Mouse (Mus musculus): ENCODE measurements around the gene Ncoa7.
"Not testable (repeated sequence)": the region's sequence is repeated elsewhere in the genome, so short reads cannot be mapped to it uniquely, and the experiment has no call there.

The Ncoa7 gene

DNA sequence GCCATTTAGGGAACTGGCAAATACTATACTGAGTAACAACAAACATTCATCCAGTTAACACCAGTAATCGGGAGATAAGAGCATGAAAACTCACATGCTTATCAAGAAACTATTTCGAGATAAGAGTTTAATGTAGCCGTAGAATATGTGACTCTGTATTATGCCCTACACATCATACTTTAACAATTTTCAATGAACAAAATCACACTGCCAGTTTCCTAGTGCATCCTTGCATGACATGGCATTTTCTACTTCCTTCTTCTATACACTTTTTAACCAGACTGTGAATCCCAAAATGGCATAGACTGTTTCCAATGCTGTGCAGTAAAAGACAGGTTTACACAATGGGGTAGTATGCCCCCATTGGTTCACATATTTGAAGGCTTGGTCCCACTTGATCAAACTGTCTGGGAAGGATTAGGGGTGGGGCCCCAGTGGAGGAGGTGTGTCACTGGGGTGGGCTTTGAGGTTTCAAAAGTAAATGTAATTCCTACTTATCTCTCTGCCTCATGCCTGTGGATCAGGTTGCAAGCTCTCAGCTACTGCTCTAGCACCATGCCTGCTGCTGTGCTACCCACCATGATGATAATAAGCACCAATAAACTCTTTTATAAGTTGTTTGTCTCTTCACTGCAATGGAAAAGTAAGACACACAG is 15.3 kb downstream of the Ncoa7 start:
- DNase-seq (ENCODE audit: low read depth): peak; percentile 36

GRCm38 (mm10) chr10:30786103-30786754 is 16.9 kb downstream of the Ncoa7 start:
- DNase-seq (ENCODE audit: low read depth): peak; percentile 73

DNA sequence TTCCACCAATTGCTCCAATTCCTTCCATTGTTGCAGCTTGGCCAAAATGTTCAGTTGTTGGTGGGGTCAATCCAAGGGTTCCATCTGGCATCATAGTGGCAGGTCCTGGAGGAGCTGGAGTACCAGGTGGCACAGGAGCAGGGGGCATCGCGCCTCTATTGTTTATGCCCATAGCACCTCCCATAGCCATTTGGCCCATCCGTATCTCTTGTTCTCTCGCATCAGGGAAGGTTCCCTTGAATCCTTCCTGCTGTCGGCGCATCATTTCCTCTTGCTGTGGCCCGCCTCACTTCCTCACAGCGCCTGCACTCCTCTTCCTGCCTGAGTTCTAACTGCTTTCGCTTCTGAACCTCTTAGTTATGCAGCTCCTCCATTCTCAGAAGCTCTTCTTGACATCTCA is 22.2 kb downstream of the Ncoa7 start:
- DNase-seq (ENCODE audit: low read depth): not testable (repeated sequence)

- DNase-seq (ENCODE audit: low read depth): no peak
Measured at GRCm38 (mm10) chr10:30778240-30778639, 24.9 kb downstream of the Ncoa7 start.

GRCm38 (mm10) chr10:30775987-30776386 is 27.1 kb downstream of the Ncoa7 start:
- no peak for DNase-seq (ENCODE audit: low read depth)

DNA sequence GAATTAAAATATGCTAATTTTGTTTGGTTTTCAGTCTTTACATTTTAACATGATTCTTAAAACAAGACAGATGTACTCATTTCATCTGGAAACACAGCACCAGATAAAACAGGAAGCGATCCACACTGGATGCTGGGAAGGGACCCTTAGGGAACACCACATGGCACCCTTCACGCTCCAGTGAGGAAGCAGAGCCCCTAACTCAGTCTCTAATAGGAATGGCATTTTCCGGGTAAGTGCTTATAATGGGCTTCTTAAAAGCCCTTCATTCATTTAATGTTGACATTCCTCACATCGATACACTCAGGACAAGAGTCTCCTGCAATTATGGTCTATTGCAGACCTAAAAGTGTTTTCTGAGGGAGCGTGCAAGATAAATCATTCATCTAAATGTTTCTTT is 27.6 kb downstream of the Ncoa7 start:
- DNase-seq (ENCODE audit: low read depth): no peak

DNA sequence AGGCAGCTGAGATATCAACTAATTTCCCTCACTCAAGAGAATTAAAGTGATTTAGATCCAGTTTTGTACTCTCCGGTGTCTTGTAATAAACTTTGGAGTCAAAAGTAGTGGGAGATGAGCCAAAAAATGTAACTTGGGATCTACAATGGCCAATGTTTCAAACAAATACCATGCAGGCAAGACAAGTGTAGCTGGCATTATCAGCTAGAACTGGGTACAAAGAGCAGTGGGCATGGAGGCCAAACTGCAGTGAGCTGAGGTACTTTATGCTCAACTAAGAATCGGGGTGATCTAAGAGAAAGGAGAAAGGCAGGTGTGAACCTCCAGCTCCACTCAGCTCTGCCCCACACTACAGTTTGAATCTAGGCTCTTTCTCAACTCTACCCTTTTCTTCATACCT is 28.7 kb downstream of the Ncoa7 start:
- no peak for DNase-seq (ENCODE audit: low read depth)

GRCm38 (mm10) chr10:30773181-30773580 is 29.9 kb downstream of the Ncoa7 start:
- no peak for DNase-seq (ENCODE audit: low read depth)

DNA sequence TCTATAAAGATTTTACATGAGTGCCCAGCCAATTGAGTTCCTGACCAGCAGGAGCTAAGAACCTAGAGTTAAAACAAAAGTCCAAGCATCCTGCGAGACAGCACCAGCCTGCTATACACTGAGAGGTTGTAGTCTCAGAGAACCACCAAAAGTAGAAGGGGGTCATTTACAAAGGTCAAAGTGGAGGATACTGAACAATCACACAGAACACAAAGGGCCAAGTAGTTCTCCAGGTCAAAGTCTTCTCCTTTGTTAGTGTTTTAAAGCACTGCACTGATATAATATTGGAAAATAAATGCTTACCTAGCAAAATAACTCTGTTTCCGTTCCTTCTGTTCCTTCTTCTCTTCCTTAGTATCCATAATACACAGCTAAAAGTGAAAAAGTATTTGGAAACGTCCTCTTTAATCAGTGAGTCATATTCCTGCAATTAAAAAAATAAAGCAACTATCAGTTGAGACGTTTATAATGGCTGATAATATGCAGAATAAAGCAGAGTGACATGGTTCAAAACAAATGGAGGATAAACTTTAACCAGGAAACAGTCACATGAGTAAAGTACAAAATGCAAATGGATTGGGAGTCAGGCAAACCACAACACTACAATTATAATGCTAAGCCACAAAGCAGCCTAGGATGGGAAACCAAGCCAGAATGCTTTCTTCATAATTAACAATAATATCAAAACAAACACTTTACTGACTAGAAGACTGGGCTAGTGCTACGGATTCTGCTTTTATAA is 31.5 kb downstream of the Ncoa7 start:
- no peak for DNase-seq (ENCODE audit: low read depth)

DNA sequence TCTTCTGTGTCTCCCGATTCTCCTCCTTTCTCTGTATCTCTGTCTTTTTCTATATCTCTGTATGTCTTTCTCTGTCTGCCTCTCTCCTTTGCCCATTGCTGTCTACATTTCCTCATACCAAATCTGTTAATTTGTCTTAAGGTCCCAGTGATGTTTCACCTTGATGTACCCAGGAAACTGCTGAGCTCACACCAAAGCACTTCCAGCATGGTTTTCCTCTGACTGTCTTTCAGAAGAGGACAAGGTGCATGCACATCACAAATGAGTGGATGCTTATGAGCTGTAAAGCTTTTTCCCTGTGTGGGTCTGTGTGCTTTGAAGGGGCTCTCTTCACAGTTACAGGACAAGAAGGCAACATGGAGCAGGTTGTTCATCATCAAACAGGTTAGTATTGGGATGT is 34.3 kb downstream of the Ncoa7 start:
- no peak for DNase-seq (ENCODE audit: low read depth)

GRCm38 (mm10) chr10:30768250-30768649 is 34.9 kb downstream of the Ncoa7 start:
- no peak for DNase-seq (ENCODE audit: low read depth)

DNA sequence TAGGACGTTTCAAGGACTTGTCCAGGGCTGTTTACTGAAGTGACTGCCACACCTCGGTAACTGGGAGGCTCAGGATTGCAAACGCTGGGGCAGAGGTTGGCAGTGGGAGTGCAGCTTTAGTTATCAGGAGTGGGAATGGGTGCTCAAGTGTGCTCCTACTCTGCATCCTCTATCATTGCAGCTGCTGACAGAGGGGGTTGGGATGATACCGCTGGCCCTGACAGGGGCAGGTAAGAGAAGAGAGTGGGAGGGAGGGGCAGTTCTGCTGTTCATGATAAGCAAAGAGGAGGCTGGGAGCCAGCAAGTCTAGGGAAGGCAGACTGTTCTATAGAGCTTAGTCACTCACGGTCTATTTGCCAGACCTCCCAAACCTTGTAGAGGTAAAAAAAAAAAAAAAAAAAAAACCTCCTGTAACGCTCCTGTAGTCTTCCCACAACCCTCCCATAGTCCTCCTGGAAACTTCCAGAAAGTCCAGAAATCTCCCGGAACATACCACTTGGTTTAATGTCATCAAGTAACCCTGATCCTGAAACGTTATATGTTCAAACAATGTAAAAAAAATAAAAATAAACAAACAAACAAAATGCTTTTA is 39.9 kb downstream of the Ncoa7 start:
- no peak for DNase-seq (ENCODE audit: low read depth)

DNA sequence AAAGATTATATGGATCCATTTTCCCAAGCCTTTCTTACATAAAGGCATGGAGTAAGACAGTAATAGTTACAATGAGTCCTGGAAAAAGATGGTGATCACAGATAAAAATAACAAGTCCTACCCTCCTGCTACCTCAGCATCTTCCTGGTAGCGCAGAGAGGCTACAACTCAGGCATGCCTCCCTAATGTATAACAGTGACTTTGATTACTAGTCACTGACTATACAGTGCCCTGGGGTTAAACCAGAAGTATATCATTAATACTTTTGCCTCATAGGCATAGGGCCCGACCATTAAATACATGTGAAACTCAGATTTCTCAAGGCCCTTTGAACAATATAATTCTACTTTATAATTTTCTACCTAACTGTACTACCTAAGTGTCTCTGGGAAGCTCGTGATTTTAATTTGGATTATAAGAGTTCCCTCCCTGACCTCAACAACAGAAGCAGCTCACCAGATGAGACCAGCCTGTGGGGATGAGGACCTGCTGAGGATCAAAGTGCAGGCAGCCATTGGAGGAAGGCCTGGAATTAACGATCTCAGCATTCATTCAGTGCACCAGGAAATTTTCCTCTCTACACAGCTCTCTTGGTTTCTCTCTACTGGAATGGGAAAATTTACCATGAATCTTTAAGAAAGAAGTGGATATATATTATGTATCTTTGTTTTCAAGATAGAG is 40.7 kb downstream of the Ncoa7 start:
- no peak for DNase-seq (ENCODE audit: low read depth)

DNA sequence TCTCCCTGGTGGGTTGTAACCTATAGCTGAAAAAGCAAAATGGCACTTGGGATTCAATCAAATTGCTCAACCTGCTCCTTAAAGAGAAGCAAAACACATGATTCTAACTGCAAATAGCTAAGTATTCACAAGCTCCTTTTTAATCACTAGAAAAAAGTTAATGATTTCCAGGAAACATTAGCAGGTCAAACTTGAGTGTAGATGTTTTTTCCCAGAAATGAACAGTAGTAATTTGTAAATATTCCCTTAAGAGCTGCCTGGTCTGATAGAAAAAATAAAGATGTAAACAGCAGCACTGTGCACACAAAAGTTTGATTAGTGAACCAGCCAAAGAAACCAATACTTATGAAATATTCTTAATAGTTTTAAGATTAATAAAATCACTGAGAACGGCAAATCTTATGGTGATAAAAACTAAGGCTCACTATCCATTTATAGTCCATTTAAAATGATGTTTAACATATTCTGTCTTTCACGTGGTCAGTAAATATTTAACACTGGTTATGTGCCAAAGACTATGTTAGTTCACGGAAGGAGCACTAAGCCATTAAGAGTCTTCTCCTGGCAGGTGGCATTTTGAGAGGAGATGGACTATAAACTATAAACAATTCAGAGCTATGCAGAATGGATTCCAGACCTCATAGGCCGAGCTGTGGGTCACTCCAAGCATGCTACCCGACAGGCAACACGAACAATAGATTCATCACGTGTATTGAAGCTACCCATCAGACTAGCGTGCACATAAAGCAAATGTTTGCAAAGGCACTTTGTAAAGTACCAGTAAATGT is 43.6 kb downstream of the Ncoa7 start:
- no peak for DNase-seq (ENCODE audit: low read depth)

- DNase-seq (ENCODE audit: low read depth): no peak
Measured at GRCm38 (mm10) chr10:30756064-30756463, 47.1 kb downstream of the Ncoa7 start.

DNA sequence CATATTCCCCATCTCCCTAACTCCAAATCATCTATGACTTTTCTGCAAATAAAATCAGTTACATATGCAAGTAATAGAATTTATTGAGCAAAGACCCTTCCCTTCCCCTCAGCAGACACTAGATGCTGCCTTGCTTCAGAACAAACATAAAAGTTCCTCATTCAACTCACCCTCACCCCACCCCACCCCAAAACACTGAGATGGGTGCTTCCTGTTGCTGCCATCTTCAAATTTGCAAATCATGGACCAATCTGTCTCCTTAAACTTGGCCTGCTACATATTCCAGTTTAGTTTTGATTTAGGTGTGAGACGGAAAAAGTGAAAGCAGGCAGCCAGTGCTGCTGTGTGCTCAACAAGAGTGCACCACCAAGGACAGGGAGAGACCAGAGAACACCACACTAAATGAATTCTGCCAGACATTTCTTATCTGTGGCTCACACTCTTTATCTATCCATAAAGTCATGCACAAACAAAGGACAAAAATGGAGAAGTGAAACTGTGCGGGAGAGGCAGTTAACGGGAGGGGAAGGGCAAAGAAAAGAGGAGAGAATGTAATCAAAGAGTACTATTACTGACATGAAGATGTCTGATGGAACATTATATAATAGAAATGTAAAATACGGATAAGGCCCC is 48.2 kb downstream of the Ncoa7 start:
- peak; percentile 37 for DNase-seq (ENCODE audit: low read depth)

DNA sequence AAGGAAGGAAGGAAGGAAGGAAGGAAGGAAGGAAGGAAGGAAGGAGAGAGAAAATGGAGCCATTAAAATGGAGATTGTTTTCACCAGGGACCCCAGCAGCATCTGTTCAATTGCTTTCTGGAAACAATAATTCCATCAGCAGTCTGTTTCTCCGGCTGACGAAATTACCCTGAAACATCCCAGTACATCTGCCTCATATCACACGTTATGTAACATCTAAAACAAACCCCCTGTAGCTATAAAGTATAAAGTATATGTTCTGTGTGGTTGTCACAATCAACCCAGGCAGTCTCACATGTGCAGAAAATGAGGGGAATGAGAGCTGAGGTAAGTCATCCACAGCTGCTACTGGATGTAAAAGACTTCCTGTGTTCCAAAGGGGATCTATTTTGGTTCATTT is 49.0 kb downstream of the Ncoa7 start:
- no peak for DNase-seq (ENCODE audit: low read depth)

- DNase-seq (ENCODE audit: low read depth): no peak
Measured at GRCm38 (mm10) chr10:30752485-30752884, 50.6 kb downstream of the Ncoa7 start.

GRCm38 (mm10) chr10:30751586-30751985 is 51.5 kb downstream of the Ncoa7 start:
- peak; percentile 45 for DNase-seq (ENCODE audit: low read depth)

- DNase-seq (ENCODE audit: low read depth): no peak
Measured at GRCm38 (mm10) chr10:30749807-30750206, 53.3 kb downstream of the Ncoa7 start.

Data from 416B (cell line).